Mouse (Mus musculus): ENCODE measurements around the gene Krtcap2. TPM values are rescaled to one million over a fixed set of nuclear protein-coding genes. Genes with fewer than 3 reads are reported as not detected.

Gene Krtcap2
- total RNA-seq, 2 experiments from 2014 or later = 84.4 to 88.0 TPM

DNA sequence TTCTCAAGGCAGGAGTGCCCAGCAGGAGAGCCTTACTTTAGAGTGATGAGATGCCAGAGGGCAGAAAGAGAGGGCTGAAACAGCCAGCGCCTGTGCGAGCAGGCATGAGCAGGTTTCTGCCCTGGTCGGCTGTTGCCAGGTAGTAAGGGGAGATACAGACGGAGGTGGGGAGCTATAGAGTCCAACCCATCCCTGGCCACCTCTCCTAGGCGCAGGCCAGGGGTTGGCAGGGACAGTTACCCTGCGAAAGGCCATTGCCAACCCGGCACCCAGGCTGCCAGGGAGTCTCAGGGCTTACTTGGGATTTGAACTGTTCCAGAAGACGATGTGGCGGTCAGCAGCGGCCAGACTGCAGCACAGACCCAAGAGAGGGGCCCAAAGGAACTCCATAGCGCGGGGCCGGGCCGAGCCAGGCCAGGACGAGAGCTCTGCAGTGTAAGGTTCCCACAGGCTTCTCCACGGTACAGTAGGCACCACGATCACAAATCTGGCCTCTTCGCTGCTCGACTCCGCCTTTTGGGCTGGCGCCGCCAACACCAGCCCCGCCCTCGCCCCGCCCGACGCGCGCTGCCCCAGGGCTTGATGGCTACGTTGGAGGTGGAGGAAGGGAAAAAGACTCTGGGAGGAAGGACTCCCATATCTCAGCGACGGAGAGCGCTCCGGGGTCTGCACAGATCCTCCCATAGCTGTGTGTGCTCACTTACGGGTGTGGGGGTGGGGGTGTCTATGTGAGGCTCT is 33.6 kb downstream of the Krtcap2 start:
- intact Hi-C loops (cut with DNase I) = no loop called here
- peak; percentile 91 for DNase-seq

DNA sequence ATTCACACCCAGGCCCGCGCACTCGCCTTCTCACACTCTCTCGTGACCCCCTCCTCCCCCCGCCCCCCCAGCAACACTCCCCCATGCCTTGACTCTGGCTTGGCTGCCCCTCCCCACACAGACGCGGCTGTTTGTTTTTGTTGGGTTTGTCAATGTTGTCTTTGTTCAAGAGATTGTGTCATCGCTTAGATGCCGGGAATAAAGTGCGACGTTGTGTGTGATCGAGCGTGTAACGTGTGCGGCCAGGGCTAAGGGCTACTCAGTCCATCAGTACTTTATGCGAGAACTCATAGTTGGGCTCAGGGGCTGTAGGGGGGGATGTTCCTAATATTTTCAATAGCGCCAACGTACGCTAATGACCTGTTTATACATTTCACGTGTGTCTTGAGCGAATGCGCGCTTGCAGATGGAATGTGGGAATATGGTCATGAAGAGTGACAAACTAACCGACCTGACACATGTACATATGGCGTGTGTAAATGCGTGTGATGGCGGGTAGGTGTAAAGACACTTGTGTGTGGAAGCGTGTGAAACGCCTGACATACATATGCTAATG is 34.4 kb downstream of the Krtcap2 start:
- intact Hi-C loops (cut with DNase I) = no loop called here
- peak; percentile 43 to 60 for DNase-seq

DNA sequence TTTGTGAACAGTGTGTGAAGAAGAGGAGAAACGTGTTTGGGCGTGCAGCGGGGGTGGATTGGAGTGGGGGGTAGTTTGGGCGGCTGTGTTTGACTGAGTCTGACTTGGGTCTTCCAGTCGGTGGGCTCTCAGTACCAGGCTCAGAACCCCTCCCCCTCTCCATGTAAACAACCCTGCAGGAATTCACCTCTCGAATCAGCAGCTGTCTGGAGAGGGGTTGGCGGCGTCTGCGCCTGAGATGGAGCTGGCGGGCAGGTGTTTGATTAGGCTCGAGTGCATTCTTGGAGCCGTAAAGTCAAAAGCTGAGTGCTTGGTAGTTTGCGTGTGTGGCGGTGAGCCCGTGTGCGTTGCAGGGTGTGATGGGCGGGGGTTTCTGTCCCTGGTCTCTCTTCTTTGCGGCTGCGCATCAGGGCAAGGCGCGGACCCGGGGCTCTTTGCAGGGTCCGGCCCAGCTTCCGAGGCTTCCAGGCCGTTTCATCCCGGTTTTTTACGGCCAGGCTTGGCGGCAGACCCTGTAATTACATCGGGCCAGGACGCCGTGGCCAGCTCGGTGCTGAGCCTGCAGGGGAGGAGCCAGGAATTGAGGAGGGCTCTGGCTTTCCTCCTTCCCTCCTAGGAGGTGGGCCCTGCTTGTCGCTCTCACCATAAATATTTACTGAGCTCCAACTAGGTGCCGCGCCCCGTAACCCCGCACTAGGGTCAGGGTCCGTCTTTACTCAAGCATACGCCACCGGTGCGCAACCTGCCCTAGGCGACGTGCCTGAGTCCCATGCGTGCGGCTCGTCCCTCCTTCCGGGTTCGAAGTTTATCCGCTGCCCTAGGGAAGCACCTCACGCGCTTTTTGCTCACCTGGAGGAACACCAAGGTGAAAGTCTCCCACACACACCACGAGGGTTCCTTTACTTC is 35.1 kb downstream of the Krtcap2 start, which contains the start of gene Efna1:
Gene Efna1 (minus strand): TSS at position 537 of the 906 bp plus-strand sequence.
- intact Hi-C loops (cut with DNase I) = no loop called here
- peak; percentile 70 to 72 for DNase-seq

DNA sequence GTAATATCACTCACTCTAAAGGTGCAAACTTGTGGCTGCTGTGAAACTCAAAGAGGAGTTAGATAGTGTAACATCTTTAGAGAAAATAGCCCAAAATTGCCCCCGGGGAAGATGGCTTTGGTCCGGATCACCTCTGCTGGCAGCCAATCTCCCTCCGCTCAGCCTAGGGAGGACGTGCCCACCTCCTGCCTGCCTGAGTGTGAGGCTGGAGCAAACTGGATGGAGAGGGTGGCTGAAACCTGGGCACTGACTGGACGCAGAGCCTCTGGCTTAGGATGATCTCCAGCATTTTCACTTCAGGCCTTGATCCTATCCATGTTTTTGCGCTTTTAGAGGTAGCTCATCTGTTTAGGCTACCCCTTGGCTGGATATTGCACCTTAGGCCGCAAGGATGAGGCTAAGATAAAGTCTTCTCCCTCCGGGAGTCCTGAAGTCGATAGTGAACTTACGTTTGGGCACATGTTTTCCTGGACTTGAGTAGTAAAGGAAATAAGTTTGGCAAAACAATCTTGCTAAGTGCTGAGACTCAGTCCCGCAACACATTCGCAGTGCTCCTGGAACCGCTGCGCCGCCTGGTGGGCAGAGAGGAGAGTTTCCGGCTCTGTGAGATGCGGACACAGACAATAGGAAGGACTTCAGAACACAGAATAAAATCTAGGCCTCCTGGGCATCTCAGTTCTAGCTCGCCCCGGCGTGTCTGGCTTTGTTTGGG is 36.0 kb downstream of the Krtcap2 start:
- intact Hi-C loops (cut with DNase I) = loop anchor here (1.0 to 2.0 kb wide), 3 partner anchors 27 to 35 kb away; partner anchors contain the start of gene Trim46
- peak; percentile 90 to 95 for DNase-seq

DNA sequence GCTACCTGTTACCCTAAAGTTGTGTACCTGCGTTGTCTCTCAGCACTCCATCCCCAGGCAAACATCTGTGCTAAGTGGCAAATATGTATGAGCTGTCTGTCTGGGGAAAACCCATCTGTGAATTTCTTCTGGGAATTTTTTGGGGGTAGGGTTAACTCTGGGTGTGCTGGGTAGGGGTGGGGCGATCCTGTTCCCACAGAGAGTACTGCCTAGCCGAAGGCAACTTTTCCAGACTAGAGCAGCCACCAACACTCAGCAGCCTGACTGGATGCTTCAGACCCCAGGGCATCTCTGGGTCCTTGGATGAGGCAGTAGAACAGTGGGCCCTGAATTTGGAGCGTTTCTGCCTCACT is 36.5 kb downstream of the Krtcap2 start:
- no peak for DNase-seq
- intact Hi-C loops (cut with DNase I) = loop anchor here (1.0 to 2.0 kb wide), 3 partner anchors 27 to 36 kb away; partner anchors contain the start of gene Trim46

DNA sequence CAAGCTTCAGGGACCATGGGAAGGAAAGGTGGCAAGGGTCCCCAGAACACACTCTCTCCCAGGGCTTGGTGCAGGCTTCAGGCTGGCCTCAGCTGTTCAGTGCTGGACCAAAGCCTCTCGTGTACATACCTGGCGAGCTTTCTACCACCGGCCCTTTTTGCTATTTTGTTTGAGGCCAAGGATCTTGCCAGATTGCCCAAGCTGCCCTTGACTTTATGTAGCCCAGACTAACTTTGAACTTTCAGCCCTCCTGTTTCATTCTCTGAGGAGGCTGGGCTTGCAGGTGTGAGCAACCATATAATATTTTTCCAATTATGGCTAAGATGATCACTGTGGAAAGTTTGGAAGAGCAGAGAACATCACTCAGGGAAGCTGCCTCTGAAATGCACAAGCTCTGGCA is 38.5 kb downstream of the Krtcap2 start:
- intact Hi-C loops (cut with DNase I) = no loop called here
- no peak for DNase-seq

DNA sequence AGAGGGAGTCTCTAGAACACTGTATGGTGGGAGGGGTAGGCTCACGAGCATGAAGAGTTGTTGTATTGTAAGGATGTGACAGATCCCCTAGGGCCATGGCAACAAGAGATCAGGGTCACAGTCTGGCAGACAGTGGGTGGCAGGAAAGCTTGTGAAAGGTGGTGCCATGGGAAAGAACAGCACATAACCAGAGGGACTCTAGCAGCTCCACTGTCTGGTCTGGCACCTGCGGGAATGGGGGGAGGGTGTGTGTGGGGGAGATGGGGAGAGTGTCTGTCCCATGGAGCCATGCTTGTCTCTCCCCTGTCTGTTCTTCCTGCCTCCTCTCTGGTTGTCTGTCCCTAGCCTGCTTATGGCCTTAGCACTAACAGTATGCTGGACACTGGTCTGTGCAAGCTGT is 39.8 kb downstream of the Krtcap2 start:
- intact Hi-C loops (cut with DNase I) = no loop called here

DNA sequence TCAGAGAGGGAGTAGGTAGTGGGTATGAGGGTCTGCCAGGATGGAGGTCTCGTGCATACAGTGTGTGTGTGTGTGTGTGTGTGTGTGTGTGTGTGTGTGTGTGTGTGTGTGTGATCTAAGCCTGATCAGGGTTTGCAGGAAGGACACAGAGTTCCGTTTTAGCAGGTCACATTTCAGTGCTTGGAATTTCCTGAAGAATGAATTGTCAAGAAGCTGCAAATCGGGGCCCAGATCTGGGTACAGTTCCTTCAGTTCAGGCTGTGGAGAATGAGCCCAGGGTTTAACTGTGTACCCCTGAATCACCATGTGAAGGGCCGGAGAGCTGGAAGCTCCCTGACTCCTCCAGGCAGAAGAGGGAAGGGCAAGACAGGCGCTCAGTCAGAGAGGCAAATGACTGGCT is 41.5 kb downstream of the Krtcap2 start:
- no peak for DNase-seq
- intact Hi-C loops (cut with DNase I) = no loop called here

More for the DNA sequence above, 39.8 kb downstream of the Krtcap2 start:
- DNase-seq = no peak

DNA sequence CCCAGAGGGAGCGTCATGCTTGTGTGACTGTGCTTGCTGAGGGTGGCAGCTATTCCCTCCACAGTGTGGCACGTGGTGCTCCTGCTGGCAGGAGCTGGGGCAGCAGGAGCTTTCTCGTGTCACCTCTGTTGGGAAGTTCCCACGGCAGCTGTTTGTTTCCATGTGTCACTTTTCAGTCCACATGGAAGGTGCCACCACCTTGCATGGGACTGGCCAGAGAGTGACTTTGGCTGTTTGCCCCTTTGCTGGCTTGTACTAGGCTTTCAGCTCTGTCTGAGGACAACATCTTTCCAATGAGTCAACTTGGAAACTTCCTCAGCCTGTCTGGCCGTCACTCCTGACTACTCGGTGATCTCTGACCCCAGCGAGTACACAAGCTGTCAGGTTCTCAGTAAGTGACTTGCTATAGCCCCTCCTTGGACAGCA is 42.8 kb downstream of the Krtcap2 start:
- intact Hi-C loops (cut with DNase I) = no loop called here
- DNase-seq = peak; percentile 24 to 42

DNA sequence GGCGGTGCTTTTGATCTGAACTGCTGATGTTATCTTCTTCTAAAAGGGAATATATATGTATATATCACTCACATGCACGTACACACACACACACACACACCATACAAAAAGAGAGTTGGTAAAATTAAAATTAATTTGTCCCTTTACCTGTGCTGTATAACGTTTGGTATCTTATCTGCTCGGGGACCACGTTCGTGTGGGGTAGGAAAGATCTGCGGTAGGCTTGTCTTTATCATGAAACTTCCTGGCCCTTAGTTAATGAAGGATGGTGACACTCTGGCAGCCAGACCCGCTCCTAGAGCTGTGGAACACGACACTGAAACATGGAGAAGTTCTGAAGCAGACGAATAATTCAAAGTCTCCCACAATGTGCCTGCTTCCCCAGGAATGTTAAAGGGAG is 46.1 kb downstream of the Krtcap2 start:
- no peak for DNase-seq
- intact Hi-C loops (cut with DNase I) = no loop called here

DNA sequence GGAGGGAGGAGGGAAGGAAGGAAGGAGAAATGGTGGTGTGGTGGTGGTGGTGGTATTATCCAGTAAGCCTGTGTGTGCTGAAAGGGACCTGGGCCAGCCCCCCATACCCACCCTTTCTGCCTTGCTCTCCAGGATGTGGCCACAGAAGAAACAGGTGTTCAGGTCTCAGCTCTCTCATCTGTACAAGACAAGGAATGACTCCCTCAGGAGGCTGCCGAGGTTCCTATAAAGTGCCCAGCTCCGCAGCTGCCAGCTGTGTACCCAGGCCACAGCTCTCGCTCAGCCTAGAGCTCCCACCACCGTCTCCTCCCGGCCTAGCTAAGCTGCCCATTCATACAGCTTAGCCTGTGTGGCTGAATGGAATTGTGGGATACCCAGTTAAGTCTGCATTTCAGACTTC is 46.5 kb downstream of the Krtcap2 start:
- intact Hi-C loops (cut with DNase I) = no loop called here
- DNase-seq = no peak

DNA sequence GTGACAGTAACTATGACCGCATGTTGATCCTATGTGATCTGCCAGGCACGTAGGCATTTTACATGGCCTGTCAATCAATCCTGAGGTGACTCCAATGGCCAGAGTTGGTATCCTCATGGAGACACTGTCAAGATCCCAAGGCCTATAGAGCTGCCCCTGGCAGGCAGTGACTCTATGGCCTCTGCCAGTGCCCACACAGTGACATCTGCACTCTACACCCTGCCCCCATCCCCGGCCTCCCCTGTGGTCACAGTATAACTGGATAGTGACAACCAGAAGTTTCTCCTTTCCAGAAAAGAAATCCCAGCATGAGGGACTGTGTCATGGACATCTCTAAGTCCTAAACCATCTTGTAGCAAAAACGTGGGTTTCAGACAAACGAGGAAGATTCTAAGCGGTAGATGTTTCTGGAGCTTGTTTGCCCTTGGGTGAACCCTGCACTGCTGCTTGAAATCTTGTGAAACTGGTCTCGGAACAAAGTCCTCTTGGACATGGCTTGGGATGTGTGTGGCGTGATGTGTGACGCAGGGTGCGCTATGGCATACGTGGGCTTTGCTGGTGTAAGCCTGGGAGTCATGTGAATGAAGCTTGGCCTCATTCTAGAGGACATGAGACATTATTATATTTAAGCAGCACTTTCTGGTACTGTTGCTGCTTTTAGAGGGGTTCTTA is 47.6 kb downstream of the Krtcap2 start:
- intact Hi-C loops (cut with DNase I) = no loop called here
- no peak for DNase-seq

DNA sequence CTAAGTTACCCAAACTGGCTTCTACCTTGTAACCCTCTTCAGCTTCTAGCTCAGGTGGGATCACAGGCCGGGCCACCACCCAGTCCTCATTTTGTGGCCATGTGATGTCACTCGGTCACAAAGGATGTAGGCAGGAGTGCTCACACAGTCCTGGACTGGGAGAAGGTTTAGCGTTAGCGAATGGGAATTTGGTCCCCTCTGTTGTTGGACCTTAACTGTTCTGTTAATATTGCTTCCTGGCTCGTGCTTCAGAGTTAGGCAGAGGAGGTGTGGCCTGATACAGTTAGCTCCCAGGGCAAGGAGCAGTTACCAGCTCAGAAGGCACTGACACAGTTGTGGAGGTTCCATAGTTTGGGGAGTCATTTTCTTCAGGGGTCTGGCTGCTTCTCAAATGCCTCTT is 48.4 kb downstream of the Krtcap2 start:
- intact Hi-C loops (cut with DNase I) = no loop called here
- DNase-seq = no peak

DNA sequence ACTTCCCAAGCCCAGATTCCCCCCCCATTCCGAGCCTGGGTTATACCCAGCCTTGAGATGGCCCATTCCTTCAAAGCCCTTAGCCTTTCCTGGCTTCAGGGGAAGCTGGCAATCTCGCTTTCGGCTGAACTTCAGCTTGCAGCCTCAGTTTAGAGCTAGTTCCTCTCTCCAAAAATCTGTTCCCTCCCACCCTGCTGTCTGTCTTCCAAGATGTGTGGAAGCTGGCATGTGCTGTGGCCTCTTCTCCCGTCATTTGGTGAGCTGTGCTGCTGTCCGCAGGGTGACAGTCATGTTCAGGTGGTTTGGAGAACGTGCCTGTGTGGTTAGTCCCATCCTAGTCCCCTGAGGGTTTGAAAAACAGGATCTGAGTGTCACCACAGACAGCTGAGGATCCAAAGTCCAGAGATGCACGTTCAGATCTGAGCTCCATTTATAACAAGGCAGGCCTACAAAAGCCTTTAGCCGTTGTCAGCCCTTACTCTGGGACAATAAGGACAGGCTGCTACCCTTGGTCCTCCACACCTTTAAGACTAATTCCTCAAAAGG is 50.0 kb downstream of the Krtcap2 start:
- intact Hi-C loops (cut with DNase I) = no loop called here
- no peak for DNase-seq

DNA sequence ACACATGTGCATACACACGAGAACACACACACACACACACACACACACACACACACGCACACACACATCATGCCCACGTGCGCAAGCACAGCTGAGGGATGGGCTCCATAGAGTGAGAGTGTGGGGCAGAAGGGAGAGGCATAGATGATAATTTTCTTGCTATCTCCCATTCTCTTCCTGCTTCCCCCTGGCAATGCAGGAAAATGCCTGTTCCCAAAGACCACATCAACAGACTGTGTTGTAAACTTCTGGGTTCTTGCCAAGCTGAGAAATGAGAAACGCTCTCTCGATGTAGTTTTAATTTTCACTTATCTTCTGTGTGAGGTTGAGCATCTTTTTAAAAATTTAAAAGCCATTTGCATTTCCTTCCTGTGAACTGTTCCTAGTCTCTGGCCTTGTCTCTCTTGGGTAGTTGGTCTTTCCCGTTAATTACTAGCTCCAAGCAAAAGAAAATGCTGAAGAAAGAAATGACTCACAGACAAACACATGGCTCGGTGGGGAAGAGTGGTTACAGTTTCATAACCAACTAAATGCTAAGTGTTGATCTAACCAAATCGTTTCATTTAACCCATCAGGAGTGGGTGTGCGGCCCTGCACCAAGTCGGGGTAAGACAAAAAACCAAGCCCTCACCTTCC is 51.1 kb downstream of the Krtcap2 start:
- intact Hi-C loops (cut with DNase I) = no loop called here
- no peak for DNase-seq

DNA sequence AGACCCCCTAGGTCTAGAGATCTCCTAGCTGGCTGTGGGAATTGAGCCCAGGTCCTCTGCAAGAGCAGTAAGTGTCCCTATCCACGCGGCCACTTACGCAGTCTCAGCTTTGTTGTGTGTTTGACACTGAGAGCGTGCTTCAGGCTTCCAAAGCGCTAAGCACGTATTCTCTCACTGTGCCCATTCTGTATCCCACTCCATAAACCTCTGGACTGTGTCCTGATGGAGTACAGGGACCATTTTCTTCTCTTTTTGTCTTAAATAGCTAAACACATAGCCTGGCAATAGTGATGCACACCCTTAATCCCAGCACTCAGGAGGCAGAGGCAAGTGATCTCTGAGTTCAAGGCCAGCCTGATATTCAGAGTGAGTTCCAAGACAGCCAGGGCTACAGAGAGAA is 53.1 kb downstream of the Krtcap2 start:
- intact Hi-C loops (cut with DNase I) = no loop called here
- DNase-seq = no peak

DNA sequence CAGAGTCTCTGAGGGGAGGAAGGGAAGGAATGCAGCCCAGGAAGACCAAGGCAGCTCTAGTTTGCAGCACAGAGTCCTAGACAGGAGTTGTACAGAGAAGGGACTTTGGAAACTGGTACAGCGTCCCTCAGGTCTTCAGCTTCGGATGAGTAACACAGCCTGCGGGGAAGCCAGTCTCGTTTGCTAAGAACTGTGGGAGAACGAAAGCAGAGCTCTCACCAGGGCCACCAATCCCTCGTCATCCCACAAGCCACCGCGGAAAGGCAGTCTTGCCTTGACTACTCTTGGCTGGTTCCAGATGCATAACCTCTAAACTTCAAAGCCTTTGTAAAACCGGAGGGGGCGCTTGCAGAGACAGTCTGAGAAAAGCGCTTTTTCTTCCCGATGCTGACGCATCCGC is 53.7 kb downstream of the Krtcap2 start:
- peak in 1 of 2 experiments; percentile 48 for DNase-seq
- intact Hi-C loops (cut with DNase I) = no loop called here
